Mouse (Mus musculus): ENCODE data around the gene Iqcf3. TPM values are rescaled to one million over a fixed set of nuclear protein-coding genes. Genes with fewer than 3 reads are reported as not detected.
A peak's percentile ranks its signal among the peaks of the same experiment; 100 is the strongest.

Gene Iqcf3
- total RNA-seq, 2 experiments from 2014 or later: not detected

- no peak for DNase-seq (ENCODE audit: low spot score in 2 of 2)
Measured at GRCm38 (mm10) chr9:106456325-106457162, 104.9 kb downstream of the Iqcf3 start.

- DNase-seq (ENCODE audit: low spot score in 2 of 2): peak in 1 of 2 experiments; percentile 45
Measured at GRCm38 (mm10) chr9:106454888-106455681, 106.3 kb downstream of the Iqcf3 start.

- DNase-seq (ENCODE audit: low spot score in 2 of 2): no peak
Measured at GRCm38 (mm10) chr9:106454071-106454761, 107.2 kb downstream of the Iqcf3 start.

GRCm38 (mm10) chr9:106453271-106454070 is 108.0 kb downstream of the Iqcf3 start, which contains the start of gene Pcbp4:
Pcbp4 (plus strand) TSS chr9:106453291.
- DNase-seq (ENCODE audit: low spot score in 2 of 2): peak; percentile 53 to 68

Other genes starting within 250 kb of the Iqcf3 start
- gene Dusp7, start 193.0 kb downstream of the Iqcf3 start, total RNA-seq (2021): 10 to 100 TPM; 58.7 to 64.2 TPM
- 100 to 1,000 TPM; 421 to 423 TPM for gene Rpl29, start 132.2 kb downstream of the Iqcf3 start, total RNA-seq (2021)
- gene Acy1, start 123.3 kb downstream of the Iqcf3 start, total RNA-seq (2021): 10 to 100 TPM; 11.0 to 13.2 TPM
- 10 to 100 TPM in 1 of 2 experiments, 1 to 10 TPM in 1; 9.9 to 10.6 TPM for gene Abhd14b, start 114.2 kb downstream of the Iqcf3 start, total RNA-seq (2021)
- gene Abhd14a, start 114.0 kb downstream of the Iqcf3 start, total RNA-seq (2021): 10 to 100 TPM; 51.1 to 53.2 TPM
- 100 to 1,000 TPM; 226 to 234 TPM for gene Pcbp4, start 108.3 kb downstream of the Iqcf3 start, total RNA-seq (2021)
- gene Gpr62, start 95.7 kb downstream of the Iqcf3 start, total RNA-seq (2021): 1 to 10 TPM; 1.8 to 2.0 TPM
- 10 to 100 TPM; 38.5 to 45.2 TPM for gene Rrp9, start 85.7 kb downstream of the Iqcf3 start, total RNA-seq (2021)
- gene Parp3, start 84.7 kb downstream of the Iqcf3 start, total RNA-seq (2021): 1 to 10 TPM; 2.4 to 2.8 TPM
- not detected for gene Iqcf1, start 61.7 kb downstream of the Iqcf3 start, total RNA-seq (2021)
- gene Iqcf5, start 47.1 kb downstream of the Iqcf3 start, total RNA-seq (2021): 1 to 10 TPM in 1 of 2 experiments, not detected in 1; 1.5 TPM
- not detected for gene Iqcf4, start 9.4 kb upstream of the Iqcf3 start, total RNA-seq (2021)
- not detected for gene Iqcf6, start 65.0 kb upstream of the Iqcf3 start, total RNA-seq (2021)
- gene Grm2, start 94.5 kb upstream of the Iqcf3 start, total RNA-seq (2021): 10 to 100 TPM; 37.1 to 38.3 TPM
- 10 to 100 TPM; 85.3 to 91.6 TPM for gene Tex264, start 124.3 kb upstream of the Iqcf3 start, total RNA-seq (2021)
- 10 to 100 TPM; 20.8 to 21.3 TPM for gene Rad54l2, start 227.6 kb upstream of the Iqcf3 start, total RNA-seq (2021)

Data from layer of hippocampus, postnatal 10 days (tissue).